Mouse (Mus musculus) CH12.LX (cell line): ENCODE measurements around the gene Tmem164. TPM values are rescaled to one million over a fixed set of nuclear protein-coding genes. Genes with fewer than 3 reads are reported as not detected.

Experiments used
- DNase-seq: peaks from one replicate; pipeline ENCODE4 v3.0.0-alpha.2; 2013; ENCODE audit errors: extremely low read depth
- H3K27ac ChIP-seq: 2 replicates; pipeline ENCODE4 v1.5.1; 2012; ENCODE audit warnings: low read depth, mild to moderate bottlenecking, control low read depth, moderate library complexity; ENCODE audit not compliant: insufficient read depth
- H3K27me3 ChIP-seq: replicated peaks from 2 replicates; pipeline ENCODE3; 2012; ENCODE audit warnings: inconsistent platforms
- H3K36me3 ChIP-seq, 2 experiments: replicated peaks in 1 of 2; 2 replicates each; pipeline versions ENCODE3 to v1.6.1; 2012; ENCODE audit warnings: inconsistent platforms in 1 of 2, low read length in 1 of 2, mild to moderate bottlenecking in 1 of 2, mixed read lengths in 1 of 2, moderate library complexity in 1 of 2; ENCODE audit not compliant: control insufficient read depth in 1 of 2, insufficient read depth in 1 of 2
- H3K4me1 ChIP-seq, 2 experiments: 2 replicates each; pipeline ENCODE4 v1.6.1; 2012; ENCODE audit warnings: inconsistent platforms in 1 of 2, moderate library complexity in 1 of 2; ENCODE audit not compliant: insufficient read depth in 2 of 2, control insufficient read depth in 1 of 2
- H3K4me2 ChIP-seq: 2 replicates; pipeline ENCODE4 v1.6.1; 2012; ENCODE audit warnings: low read depth, mild to moderate bottlenecking, control low read depth; ENCODE audit not compliant: poor library complexity, insufficient read depth, severe bottlenecking
- H3K4me3 ChIP-seq, 3 experiments: fragments of 150-350 bp in 1 of 3; sonication (generic) in 1 of 3; replicated peaks in 1 of 3; 2 replicates each; pipeline versions ENCODE3 to v1.5.1; 2011 to 2012; ENCODE audit warnings: low read depth in 2 of 3, low read length in 2 of 3, mild to moderate bottlenecking in 2 of 3, moderate library complexity in 2 of 3, control low read depth in 1 of 3, improper control_type of control experiment in 1 of 3, inconsistent platforms in 1 of 3, mixed read lengths in 1 of 3; ENCODE audit not compliant: poor library complexity in 1 of 3
- H3K79me2 ChIP-seq: replicated peaks from 2 replicates; pipeline ENCODE4 v1.6.1; 2012; ENCODE audit warnings: mild to moderate bottlenecking, moderate library complexity; ENCODE audit not compliant: control insufficient read depth, poor library complexity, insufficient read depth, severe bottlenecking; ENCODE audit errors: extremely low read depth
- H3K9ac ChIP-seq: 2 replicates; pipeline ENCODE4 v1.6.1; 2012; ENCODE audit warnings: low read depth, mild to moderate bottlenecking, control low read depth, moderate library complexity; ENCODE audit not compliant: insufficient read depth
- H3K9me3 ChIP-seq: replicated peaks from 2 replicates; pipeline ENCODE3; 2012; ENCODE audit warnings: low read length, inconsistent platforms, mixed read lengths
- BHLHE40 ChIP-seq: IDR thresholded peaks from 2 replicates; pipeline ENCODE4 v1.6.1; 2011; ENCODE audit warnings: mild to moderate bottlenecking, low read depth, low read length, improper control_type of control experiment
- CHD1 ChIP-seq: IDR thresholded peaks from 2 replicates; pipeline ENCODE4 v1.6.1; 2012; ENCODE audit warnings: low read depth, low read length, improper control_type of control experiment, inconsistent platforms
- E2F4 ChIP-seq: IDR thresholded peaks from 2 replicates; pipeline ENCODE4 v1.6.1; 2011; ENCODE audit warnings: low read depth, low read length, improper control_type of control experiment; ENCODE audit not compliant: insufficient replicate concordance
- ELF1 ChIP-seq: IDR thresholded peaks from 2 replicates; pipeline ENCODE4 v1.6.1; 2014; ENCODE audit warnings: low read depth, mild to moderate bottlenecking, inconsistent platforms, low read length, improper control_type of control experiment
- EP300 ChIP-seq: IDR thresholded peaks from 2 replicates; pipeline ENCODE4 v1.6.1; 2011; ENCODE audit warnings: low read length, improper control_type of control experiment
- ETS1 ChIP-seq: conservative IDR thresholded peaks from 2 replicates; pipeline ENCODE4 v1.6.1; 2012; ENCODE audit warnings: low read depth, mild to moderate bottlenecking, inconsistent platforms, low read length, improper control_type of control experiment, moderate library complexity
- IRF4 ChIP-seq: IDR thresholded peaks from 2 replicates; pipeline ENCODE4 v1.6.1; 2014; ENCODE audit warnings: low read depth, mild to moderate bottlenecking, inconsistent platforms, low read length, improper control_type of control experiment
- JUN ChIP-seq: IDR thresholded peaks from 2 replicates; pipeline ENCODE4 v1.6.1; 2011; ENCODE audit warnings: low read depth, mild to moderate bottlenecking, low read length, improper control_type of control experiment, moderate library complexity; ENCODE audit not compliant: insufficient read depth
- JUND ChIP-seq: conservative IDR thresholded peaks from 2 replicates; pipeline ENCODE4 v1.6.1; 2011; ENCODE audit warnings: low read depth, low read length, improper control_type of control experiment
- KAT2A ChIP-seq: IDR thresholded peaks from 2 replicates; pipeline ENCODE4 v1.6.1; 2012; ENCODE audit warnings: low read length, improper control_type of control experiment, inconsistent platforms; ENCODE audit not compliant: insufficient replicate concordance
- MAFK ChIP-seq: IDR thresholded peaks from 2 replicates; pipeline ENCODE4 v1.6.1; 2011; ENCODE audit warnings: low read length, improper control_type of control experiment; ENCODE audit not compliant: insufficient replicate concordance
- MAX ChIP-seq: IDR thresholded peaks from 2 replicates; pipeline ENCODE4 v1.6.1; 2011; ENCODE audit warnings: low read length, improper control_type of control experiment
- MAZ ChIP-seq: IDR thresholded peaks from 2 replicates; pipeline ENCODE4 v1.6.1; 2012; ENCODE audit warnings: low read depth, mild to moderate bottlenecking, inconsistent platforms, low read length, improper control_type of control experiment, moderate library complexity
- MEF2A ChIP-seq: IDR thresholded peaks from 2 replicates; pipeline ENCODE4 v1.6.1; 2014; ENCODE audit warnings: low read depth, mild to moderate bottlenecking, inconsistent platforms, low read length, improper control_type of control experiment, borderline replicate concordance
- MXI1 ChIP-seq: IDR thresholded peaks from 2 replicates; pipeline ENCODE4 v1.6.1; 2011; ENCODE audit warnings: mild to moderate bottlenecking, low read depth, low read length, improper control_type of control experiment
- MYC ChIP-seq: IDR thresholded peaks from 2 replicates; pipeline ENCODE4 v1.6.1; 2011; ENCODE audit warnings: low read depth, mild to moderate bottlenecking, improper control_type of control experiment, low read length
- NRF1 ChIP-seq: IDR thresholded peaks from 2 replicates; pipeline ENCODE4 v1.6.1; 2014; ENCODE audit warnings: low read depth, mild to moderate bottlenecking, inconsistent platforms, low read length, improper control_type of control experiment, moderate library complexity
- PAX5 ChIP-seq: IDR thresholded peaks from 2 replicates; pipeline ENCODE4 v1.6.1; 2012; ENCODE audit warnings: low read length, inconsistent platforms, mixed read lengths
- RAD21 ChIP-seq: IDR thresholded peaks from 2 replicates; pipeline ENCODE4 v1.6.1; 2011; ENCODE audit warnings: low read depth, mild to moderate bottlenecking, low read length, improper control_type of control experiment, moderate library complexity
- RCOR1 ChIP-seq: conservative IDR thresholded peaks from 2 replicates; pipeline ENCODE4 v1.6.1; 2012; ENCODE audit warnings: low read depth, mild to moderate bottlenecking, inconsistent platforms, low read length, improper control_type of control experiment
- SIN3A ChIP-seq: IDR thresholded peaks from 2 replicates; pipeline ENCODE4 v1.6.1; 2012; ENCODE audit warnings: low read length, improper control_type of control experiment, inconsistent platforms
- TBP ChIP-seq: conservative IDR thresholded peaks from 2 replicates; pipeline ENCODE4 v1.6.1; 2011; ENCODE audit warnings: low read depth, low read length, improper control_type of control experiment
- TCF12 ChIP-seq: IDR thresholded peaks from 2 replicates; pipeline ENCODE4 v1.6.1; 2014; ENCODE audit warnings: low read depth, mild to moderate bottlenecking, inconsistent platforms, low read length, improper control_type of control experiment
- USF1 ChIP-seq: IDR thresholded peaks from 2 replicates; pipeline ENCODE4 v1.6.1; 2014; ENCODE audit warnings: low read depth, mild to moderate bottlenecking, inconsistent platforms, low read length, improper control_type of control experiment
- USF2 ChIP-seq: conservative IDR thresholded peaks from 2 replicates; pipeline ENCODE4 v1.6.1; 2011; ENCODE audit warnings: low read depth, low read length, improper control_type of control experiment
- ZKSCAN1 ChIP-seq: IDR thresholded peaks from 2 replicates; pipeline ENCODE4 v1.6.1; 2012; ENCODE audit warnings: low read depth, inconsistent platforms, low read length, improper control_type of control experiment, borderline replicate concordance
- ZMIZ1 ChIP-seq: IDR thresholded peaks from 2 replicates; pipeline ENCODE4 v1.6.1; 2012; ENCODE audit warnings: low read depth, mild to moderate bottlenecking, inconsistent platforms, low read length, improper control_type of control experiment
- dilution Hi-C: fragments of 300-500 bp; cut with MboI; formaldehyde crosslinking; loops from 2 replicates; pipeline ENCODE4 v1.14.3; 2020; ENCODE audit warnings: low sequenced_read_pairs; ENCODE audit not compliant: extremely low pct_unique_long_range_greater_than_20kb, extremely low pct_ligation_motif_present
- in situ Hi-C: fragments of 300-500 bp; cut with MboI; formaldehyde crosslinking; loops from 3 replicates; pipeline ENCODE4 v1.14.3; 2019; ENCODE audit warnings: low sequenced_read_pairs, low pct_ligation_motif_present, low pct_unique_long_range_greater_than_20kb, mixed read lengths
- polyA plus RNA-seq: library from polyadenylated mRNA; unstranded; fragments of >175 nt; gene quantifications from 2 replicates; pipeline ENCODE4 v1.2.1, GENCODE M21; 2012; ENCODE audit warnings: low read depth; ENCODE audit not compliant: insufficient read length
- total RNA-seq, 2 experiments: library from RNA; depleted of rRNA; stranded (reverse); fragments of 300-350 nt in 1 of 2; fragments of >200 nt in 1 of 2; gene quantifications; 2 replicates each; pipeline ENCODE4 v1.2.3; 2012 to 2014

Tmem164 gene
- total and polyA plus RNA-seq, 3 experiments = 19.2 to 22.7 (median 21.5) TPM

DNA sequence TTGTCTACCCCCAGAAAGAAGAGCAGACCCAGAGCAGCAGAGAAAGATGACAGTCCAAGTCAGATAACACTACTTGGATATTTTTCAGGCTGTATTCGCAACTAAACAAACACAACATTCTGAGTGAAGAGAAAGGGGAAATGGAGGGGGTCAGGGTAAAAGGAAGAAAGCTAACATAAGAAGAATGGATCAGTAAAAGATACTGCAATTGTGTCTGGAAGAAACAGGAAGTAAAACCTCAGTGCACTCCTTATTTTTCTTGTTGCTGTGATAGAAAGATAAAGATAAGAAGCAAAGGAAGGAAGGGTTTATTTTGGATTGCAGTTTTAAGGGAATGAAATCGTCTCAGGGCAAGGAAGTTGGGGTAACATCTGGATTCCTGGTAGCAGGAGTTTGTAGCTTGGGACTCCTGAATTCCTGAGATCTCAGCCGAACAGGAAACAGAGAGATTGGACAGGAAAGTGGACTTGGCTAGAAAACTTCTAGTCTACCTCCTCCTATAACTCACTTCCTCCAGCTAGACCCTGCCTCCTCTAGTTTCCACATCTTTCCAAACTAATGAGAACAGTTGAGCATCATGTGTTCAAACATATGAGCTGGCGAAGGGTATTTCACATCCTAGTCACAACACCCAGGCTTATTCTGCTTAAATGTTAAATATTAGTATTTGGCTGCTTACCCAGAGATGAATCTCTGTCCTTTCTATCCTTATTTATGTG is 16.3 kb upstream of the Tmem164 start:
- Histone ChIP-seq H3K4me3 (no peak overlapping the region), H3K36me3 (no peaks in the 10 kb centered on the region)
- TF ChIP-seq MYC (no peak), MAZ (no peak), TCF12 (no peak), IRF4 (no peak), E2F4 (no peak), SIN3A (no peak), KAT2A (no peak), PAX5 (no peak), RCOR1 (no peak), USF1 (no peak), USF2 (no peak), MEF2A (no peak), BHLHE40 (no peak), NRF1 (no peak), MAFK (no peak), CHD1 (no peak), EP300 (no peak), MXI1 (no peak), ELF1 (no peak)

DNA sequence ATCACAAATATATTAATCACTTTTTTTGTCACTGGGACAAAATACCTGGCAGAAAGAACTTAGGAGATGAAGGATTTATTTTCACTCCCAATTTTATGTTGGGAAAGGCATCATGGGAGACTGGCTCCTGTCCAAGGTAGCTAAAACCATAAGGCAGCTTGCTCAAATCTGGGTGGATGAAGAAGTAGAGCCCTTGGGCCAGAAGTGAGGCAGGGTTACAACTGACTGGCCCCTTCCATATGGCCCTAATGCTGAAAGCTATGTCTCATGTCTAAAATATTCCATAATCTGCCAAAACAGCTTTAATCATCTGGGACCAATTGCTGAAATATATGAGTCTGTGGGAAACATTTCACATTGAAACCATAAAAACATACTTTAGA is 15.8 kb upstream of the Tmem164 start:
- no peak for DNase-seq
- dilution Hi-C loops = no loop called here
- TF ChIP-seq ELF1 (no peak), ZKSCAN1 (no peak), ZMIZ1 (no peak), ETS1 (no peak), KAT2A (no peak), JUND (no peak), TCF12 (no peak), JUN (no peak), MAZ (no peak), MEF2A (no peak), RAD21 (no peak), PAX5 (no peak), E2F4 (no peak), MAX (no peak), NRF1 (no peak), SIN3A (no peak), TBP (no peak)
- TF ChIP-seq, all 38 proteins: peak for 0

More for the DNA sequence above, 16.3 kb upstream of the Tmem164 start:
- Histone ChIP-seq H3K79me2 (no peaks in the 10 kb centered on the region), H3K4me2 (no peak overlapping the region), H3K4me1 (no peaks in the 10 kb centered on the region), H3K9me3 (no peaks in the 10 kb centered on the region), H3K27me3 (no peaks in the 10 kb centered on the region), H3K9ac (no peak overlapping the region), H3K27ac (no peak overlapping the region)
- in situ Hi-C loops (no loop called here), dilution Hi-C loops (no loop called here)
- DNase-seq = no peak

More for the DNA sequence above, 15.8 kb upstream of the Tmem164 start:
- Histone ChIP-seq H3K27ac (no peak overlapping the region), H3K27me3 (no peaks in the 10 kb centered on the region), H3K36me3 (no peaks in the 10 kb centered on the region), H3K9me3 (no peaks in the 10 kb centered on the region), H3K4me3 (no peak overlapping the region), H3K4me2 (no peak overlapping the region), H3K9ac (no peak overlapping the region), H3K79me2 (no peaks in the 10 kb centered on the region), H3K4me1 (no peaks in the 10 kb centered on the region)
- in situ Hi-C loops = no loop called here
